Mouse (Mus musculus) cerebellum, postnatal 25 days (tissue): Measurements from ENCODE around the gene R3hdm2.

Source experiments
- DNase-seq, 2 experiments: peaks; one replicate each; pipeline ENCODE4 v3.0.0; 2021; ENCODE audit warnings: mixed read lengths in 2 of 2

The R3hdm2 gene

DNA sequence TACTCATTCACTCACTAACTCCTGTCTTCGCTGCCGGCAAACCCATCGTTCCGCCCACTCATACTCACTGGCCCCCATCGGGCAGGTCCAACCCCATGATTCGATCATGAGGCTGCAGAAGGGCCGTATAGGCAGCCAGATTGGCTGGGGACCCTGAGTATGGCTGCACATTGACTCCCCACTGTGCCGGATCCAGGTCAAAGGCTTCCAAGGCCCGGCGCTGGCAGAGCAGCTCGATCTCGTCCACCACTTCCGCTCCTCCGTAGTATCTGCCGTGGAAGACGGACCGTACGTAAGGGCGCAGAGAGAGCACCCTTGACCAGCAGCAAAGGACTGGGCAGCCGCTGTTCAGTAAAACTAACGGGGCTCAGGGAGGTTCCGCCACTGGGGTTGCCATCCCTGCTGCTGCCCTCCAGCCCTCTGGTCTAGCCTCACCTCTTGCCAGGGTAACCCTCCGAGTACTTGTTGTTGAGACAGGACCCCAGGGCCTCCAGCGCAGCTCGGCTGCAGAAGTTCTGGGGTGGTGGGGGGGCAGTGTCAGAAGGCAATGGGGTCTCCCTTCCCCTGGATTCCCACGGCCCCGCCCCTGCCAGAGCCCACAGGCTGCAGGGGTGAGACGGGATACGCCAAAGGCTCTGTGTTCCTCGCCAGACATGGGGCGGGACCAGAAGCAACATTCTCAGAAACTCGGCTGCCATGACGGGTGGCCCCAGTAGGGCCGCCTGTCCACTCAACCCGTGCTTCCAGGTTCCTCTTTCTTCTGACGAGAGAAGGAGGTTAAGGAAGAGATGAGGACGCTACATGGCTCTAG lies 140.0 kb downstream of the R3hdm2 start:
- no peak for DNase-seq

GRCm38 (mm10) chr10:127520714-127521357 lies 140.7 kb downstream of the R3hdm2 start:
- DNase-seq: no peak

DNA sequence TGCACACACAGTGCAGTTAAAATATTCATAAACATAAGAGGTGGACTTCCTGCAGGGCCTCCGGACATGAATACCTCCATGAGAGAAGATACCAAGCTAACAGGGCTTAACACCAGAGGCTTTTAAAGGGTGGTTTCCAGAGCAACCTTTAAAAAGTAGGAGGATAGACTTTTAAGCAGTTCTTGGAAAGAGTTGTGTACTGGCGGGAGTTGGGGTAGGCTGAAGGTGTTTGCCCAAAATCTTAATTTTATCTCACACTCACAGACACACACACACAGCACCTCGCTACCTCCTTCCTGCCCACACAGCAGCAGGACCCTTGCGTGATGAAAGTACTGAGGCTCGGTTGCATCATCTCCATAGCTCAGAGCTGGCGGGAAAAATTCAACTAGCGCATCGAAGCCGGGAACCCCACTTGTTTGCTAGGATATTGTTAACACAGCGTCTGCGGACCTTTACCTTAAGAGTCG lies 141.5 kb downstream of the R3hdm2 start:
- DNase-seq: no peak

DNA sequence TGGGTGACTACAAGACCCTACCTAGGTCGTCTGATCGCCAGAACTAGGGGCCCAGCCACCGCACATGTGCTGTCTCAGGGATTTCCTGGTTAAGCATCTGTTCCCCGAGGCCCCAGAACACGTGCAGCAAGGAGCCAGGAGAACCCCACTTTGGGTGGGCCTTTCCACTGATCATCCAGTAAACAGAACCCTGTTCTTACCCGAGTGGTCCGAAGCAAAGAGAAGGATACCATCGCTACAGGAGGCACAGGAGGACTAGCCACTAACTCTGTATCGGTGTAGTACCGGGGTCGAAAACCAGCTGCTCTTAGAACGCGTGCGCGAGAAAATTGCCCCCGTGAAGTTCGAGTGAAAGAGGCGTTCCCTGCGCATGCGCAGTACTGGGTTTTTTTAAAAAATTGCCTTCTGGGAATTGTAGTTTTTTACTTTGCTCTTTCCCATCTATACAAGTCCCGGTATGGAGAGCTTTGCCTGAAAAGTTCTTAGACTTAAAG lies 142.0 kb downstream of the R3hdm2 start, which contains the start of gene Shmt2:
Shmt2 (minus strand) TSS at position 357 of the 494 bp plus-strand sequence.
- peak; percentile 86 to 90 for DNase-seq

- DNase-seq: no peak
Observed at GRCm38 (mm10) chr10:127524646-127525255, 144.6 kb downstream of the R3hdm2 start.

- DNase-seq: peak in 1 of 2 experiments; percentile 50
Observed at GRCm38 (mm10) chr10:127526048-127526447, 145.9 kb downstream of the R3hdm2 start.

GRCm38 (mm10) chr10:127526681-127527080 lies 146.6 kb downstream of the R3hdm2 start:
- DNase-seq: peak; percentile 77 to 87

DNA sequence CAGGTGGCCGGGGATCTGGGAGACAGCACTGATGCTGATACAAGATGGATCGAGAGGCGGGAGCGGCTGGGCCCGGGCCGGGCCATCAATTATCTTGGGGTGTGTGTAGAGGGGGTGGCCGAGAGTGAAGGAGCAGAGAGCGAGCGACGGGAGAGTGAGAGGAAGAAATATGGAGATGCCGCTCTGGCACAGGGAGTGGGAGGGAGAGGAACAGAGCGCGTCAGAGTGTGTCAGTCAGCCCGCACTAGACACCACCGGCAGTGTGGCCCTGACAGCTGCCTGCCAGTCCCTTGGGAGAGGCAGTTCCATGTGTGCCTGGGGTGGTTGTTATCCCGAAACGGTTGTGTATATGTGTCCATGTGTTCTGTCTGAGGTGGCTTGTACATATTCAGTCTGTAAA lies 147.4 kb downstream of the R3hdm2 start:
- DNase-seq: no peak

DNA sequence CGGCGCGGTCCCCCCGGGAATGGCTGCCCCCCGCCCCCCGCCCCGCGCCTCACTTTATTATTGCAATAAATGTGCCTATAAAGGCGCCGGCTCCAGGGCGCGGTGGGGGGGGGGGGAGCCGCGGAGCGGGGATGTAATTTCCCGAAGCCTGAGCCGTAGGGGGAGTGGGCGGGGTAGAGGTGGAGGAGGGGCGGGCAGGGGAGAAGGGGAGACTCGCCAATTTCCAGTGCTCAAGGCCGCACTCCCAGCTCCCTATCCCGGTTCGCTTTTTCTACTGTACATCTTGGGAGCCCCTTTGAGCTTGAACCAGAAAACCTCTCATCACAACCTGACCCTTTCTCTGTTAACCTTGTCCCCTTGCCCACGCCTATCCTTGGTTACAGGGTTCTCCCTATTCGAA lies 150.8 kb downstream of the R3hdm2 start:
- no peak for DNase-seq

- no peak for DNase-seq
Observed at GRCm38 (mm10) chr10:127531548-127531947, 151.4 kb downstream of the R3hdm2 start.

DNA sequence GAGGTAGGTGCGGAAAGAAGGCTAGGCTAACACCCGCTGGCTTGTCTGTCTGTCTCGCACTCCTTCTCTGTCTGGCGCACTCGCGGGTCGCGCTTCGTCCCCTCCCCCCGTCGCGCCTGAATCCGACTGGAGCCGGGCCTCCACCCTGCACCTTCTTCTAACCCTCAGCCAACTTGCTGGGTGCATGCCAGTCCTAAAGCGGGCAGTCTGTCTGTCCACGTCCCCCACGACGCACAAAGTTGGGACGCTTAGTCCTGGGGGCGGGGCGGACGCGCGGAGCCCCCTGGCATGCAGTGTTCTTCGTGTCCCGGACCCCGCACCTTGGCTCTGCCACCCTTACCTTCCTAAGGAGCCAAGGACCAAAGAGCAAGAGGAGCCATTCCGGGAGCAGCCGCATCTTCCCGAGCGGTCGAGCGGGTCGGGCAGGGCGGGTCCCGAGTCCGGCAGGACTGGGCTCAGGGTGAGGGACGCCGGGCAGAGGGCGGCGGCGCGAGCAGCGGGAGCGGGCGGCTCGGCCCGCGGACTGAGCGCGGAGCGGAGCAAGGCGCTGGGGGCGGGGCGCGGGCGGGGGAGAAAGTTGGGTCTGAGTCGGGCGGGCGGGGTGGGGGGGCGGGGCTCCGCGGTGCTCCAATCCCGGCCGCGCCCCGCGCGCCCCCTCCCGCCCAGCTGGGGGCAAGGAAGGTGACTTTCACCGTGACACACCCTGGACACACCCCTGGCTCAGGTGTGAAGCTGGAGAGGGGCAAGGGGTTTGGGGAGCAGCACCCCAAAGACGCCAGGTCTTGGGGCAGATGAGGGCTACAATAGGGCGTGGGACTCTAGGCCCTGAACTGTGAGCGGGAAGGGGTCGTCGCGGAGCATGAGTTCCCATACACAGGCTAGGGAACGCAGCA lies 154.2 kb downstream of the R3hdm2 start, which contains the start of gene Nxph4:
Nxph4 (minus strand) TSS at position 524 of the 893 bp plus-strand sequence.
- DNase-seq: peak; percentile 49 to 74

GRCm38 (mm10) chr10:127534929-127535384 lies 154.8 kb downstream of the R3hdm2 start:
- peak in 1 of 2 experiments; percentile 52 for DNase-seq

- peak; percentile 61 to 78 for DNase-seq
Observed at GRCm38 (mm10) chr10:127536586-127537314, 156.6 kb downstream of the R3hdm2 start.

GRCm38 (mm10) chr10:127537854-127538583 lies 157.9 kb downstream of the R3hdm2 start:
- DNase-seq: peak; percentile 88 to 92

DNA sequence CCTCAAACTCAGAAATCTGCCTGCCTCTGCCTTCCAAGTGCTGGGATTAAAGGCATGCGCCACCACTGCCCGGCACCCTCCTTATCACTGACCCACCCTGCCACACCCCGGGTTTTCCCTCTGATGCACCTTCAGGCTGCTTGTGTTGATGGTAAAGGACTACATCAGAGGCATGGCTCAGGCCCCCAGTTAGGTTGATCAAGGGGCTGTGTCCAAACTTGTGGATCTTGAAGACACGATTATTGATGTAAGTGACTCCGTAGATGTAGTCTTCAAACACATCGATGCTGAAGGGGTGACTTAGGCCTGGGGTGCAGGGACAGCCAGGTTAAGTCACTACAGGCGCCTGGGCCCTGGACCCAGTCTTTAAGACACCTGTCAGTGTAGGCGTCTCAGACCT lies 161.4 kb downstream of the R3hdm2 start:
- no peak for DNase-seq

DNA sequence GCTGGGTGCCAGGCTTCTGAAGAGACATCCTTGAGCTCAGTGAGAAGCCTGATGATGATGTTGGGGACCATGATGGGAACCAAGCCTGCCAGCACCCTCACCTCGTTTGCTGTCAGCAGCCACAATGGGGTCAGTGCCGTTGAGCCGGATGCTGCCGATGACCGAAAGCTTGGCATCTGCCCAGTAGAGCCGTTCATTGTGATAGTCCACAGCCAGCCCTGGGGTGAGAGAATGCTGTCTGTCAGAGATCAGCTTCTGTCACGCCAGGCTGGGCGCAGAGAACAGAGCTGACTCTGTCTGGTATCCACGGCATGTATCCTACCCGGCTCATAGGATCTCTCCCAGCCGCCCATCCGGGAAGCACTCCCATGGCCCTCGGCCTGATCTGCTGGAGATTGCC lies 162.0 kb downstream of the R3hdm2 start:
- peak; percentile 65 to 77 for DNase-seq

- peak; percentile 59 to 72 for DNase-seq
Observed at GRCm38 (mm10) chr10:127542720-127543119, 162.6 kb downstream of the R3hdm2 start.

DNA sequence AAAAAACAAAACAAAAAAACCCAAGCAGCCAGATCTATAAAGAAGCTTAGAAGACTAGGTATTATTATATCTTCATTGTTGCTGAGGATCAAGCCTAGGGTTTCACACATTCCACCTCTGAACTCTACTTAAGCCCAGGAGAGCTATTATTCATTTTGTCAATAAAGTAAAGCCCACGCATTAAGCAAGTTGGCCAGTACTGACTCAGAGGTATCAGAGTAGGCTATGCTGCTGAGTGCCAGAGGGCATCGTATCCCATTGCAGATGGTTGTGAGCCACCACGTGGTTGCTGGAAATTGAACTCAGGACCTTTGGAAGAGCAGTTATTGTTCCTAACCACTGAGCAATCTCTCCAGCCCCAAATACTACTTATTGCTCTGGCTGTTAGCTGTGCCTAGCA lies 163.8 kb downstream of the R3hdm2 start:
- no peak for DNase-seq

GRCm38 (mm10) chr10:127544375-127544774 lies 164.2 kb downstream of the R3hdm2 start:
- DNase-seq: no peak

- no peak for DNase-seq
Observed at GRCm38 (mm10) chr10:127546505-127546904, 166.4 kb downstream of the R3hdm2 start.

GRCm38 (mm10) chr10:127548236-127548635 lies 168.1 kb downstream of the R3hdm2 start:
- DNase-seq: peak in 1 of 2 experiments; percentile 55
